Mouse (Mus musculus) Muller cell, postnatal 12 days (primary cell): ENCODE measurements around the gene Naglu.

Experiments
- DNase-seq: peaks from one replicate; pipeline ENCODE4 v3.0.0-alpha.2; 2015; ENCODE audit errors: inconsistent ontology term

The Naglu gene

DNA sequence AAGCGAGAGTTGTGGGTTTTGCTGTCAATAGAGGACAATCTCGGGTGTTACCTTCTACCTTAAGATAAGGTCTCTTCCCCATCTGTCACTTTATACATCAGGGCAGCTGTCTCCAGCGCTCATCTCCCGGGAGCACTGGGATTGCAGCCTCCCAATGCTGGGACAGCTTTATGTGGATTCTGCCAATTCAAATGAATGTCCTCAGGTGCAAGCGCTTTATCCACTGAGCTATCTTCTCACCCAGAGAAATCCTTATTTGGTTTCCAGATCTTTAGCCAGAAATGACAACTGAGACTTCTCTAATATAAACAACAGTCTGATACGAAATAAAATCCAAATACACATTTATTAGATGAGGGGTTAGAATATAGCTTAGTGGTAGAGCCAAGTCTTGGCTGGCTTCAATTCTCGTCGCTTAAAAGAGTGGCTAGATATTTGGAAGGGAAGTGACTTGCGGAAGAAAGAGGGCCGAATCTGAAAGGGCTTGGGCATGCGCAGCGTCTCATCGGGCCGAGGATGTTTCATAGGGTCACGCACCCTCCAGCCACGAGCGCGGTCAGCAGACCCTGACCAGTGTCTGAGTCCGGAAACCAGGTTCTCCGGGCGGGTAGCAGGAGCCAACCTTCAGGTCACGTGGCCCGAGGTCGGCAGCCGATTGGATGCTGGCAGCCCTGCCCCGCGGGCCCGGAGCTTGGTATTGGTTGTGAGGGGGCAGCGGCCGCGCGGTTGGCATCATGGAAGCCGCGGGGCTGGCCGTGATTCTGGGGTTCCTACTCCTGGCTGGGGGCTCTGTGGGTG lies at the start of gene Naglu:
Gene Naglu, plus strand, starts transcription at position 622 of the 798 bp plus-strand sequence.
- DNase-seq = peak; percentile 97

DNA sequence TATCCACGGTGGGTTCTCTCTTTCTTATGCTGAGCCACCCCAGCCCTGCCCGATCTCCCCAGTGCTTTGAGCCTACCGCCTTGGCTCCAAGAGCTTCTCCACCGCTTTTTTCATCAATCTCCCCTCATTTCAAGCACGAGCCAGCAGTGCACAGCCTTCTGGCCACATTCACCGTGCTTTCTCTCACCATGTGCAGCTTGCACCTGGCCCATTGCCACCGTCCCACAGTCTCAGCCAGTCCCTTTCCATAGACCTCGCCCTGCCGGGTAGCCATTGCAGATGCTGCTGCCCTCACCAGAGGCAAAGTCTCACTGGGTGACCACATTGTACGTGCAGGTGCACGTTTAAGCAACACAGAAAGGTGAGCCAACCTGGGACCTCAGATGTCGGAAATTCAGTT lies 46.4 kb upstream of the Naglu start:
- DNase-seq = no peak

DNA sequence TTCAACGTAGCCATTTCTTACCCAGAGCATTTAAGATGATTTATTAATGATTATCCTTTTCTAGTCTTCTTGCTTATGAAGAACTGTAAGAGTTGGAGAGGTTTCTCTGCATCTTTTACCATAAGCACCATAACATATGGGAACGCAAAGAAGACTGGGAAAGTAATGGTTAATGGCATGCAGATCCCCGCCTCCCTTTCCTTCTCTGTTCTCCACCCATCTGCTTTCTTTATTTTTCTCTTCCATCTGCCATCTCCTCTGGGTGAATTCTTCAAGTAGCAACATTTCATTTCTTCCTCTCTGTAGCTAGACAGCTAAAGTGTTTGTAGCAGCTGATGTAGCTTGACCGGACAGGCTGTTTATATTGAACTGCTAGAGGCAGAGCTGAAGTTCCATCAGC lies 45.8 kb upstream of the Naglu start:
- DNase-seq = no peak

DNA sequence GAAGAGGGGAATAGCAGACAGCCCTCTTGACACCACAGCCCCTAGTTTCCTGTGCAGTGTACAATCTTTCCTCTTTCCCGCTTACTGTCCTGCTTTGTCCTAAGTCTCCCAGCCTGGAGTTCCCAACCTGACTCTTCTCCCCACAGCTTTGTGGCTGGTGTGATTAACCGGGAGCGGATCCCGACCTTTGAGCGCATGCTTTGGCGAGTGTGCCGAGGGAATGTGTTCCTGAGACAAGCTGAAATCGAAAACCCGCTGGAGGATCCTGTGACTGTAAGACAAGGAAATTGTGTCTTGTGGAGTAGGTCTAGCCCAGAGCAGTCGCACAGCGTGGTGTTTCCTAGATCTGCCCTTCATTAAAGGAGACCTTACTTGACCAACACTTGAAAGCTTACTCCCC lies 42.7 kb upstream of the Naglu start:
- DNase-seq = no peak

DNA sequence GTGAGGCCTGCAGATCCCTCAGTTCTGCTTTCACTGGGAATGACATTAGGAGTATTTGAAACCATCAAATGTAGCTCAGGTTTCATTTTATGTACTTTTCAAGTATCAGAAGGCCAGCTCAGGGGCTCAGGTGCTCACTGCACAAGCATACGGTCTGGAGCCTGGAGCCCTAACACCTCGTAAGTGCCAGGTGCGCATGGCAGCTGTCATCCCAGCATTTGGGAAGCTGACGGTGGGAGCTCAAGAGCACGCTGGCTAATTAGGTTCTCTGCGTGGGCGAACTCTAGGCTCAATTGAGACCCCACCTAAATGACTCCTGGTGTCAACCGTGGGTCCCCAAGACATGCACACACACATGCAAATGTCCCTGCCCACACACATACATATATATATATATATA lies 40.5 kb upstream of the Naglu start:
- no peak for DNase-seq

DNA sequence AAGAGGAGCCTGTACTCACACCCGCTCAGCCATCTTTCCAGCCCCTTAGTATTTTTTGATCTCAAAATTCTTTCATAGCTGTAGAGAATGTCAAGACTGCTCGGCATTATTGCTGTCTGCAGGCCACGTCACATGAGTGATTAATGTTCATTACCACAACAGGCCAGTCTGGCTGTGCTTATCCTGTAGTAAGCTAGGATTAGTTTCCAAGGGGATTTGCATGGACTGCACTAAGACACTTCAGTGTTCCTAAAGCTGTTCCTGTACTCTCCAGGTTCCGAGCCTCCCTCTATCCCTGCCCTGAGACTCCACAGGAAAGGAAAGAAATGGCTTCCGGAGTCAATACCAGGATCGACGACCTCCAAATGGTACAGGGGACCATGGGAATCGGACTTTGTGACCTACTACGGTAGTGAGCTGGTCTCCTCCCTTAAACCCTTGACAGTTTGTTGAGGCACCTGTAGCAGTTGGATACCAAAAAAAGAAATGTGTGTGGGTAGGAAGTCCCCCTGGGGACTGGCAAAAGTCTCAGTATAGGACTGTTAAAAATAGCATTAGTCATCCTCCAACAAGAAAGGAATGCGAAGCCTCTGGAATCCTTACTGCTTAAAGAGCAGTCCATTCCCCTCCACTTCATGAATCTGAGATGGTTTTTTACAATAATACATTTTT lies 39.5 kb upstream of the Naglu start:
- no peak for DNase-seq

DNA sequence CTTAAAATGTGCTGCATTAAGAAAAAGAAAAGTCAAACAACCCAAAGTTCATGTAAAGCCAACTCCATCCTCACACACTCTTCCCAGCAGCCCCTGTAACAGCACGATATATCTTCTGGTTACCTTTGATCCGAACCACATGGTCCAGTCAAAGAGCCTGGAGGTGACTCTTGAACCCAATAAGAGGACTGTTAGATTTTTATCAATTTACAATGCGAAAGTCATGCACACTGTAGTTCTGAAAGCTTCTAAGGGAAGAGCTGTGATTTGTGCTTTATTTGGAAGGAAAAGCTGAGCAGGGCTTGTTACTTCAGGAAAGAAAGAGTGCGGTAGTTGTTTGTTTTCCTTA lies 39.0 kb upstream of the Naglu start:
- no peak for DNase-seq

DNA sequence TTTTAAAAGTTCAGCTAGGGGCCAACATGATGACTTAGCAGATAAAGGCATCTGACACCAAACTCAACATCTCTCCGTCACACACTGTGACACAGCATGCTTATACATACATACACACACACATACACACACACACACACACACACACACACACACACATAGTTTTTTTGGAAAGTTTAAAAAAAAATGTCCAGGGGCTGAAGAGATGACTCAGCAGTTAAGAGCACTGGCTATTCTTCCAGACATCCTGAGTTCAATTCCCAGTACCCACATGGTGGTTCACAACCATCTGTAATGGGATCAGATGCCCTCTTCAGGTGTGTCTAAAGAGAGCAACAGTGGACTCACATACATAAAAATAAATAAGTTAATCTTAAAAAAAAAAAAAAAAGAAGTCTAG lies 38.3 kb upstream of the Naglu start:
- no peak for DNase-seq

DNA sequence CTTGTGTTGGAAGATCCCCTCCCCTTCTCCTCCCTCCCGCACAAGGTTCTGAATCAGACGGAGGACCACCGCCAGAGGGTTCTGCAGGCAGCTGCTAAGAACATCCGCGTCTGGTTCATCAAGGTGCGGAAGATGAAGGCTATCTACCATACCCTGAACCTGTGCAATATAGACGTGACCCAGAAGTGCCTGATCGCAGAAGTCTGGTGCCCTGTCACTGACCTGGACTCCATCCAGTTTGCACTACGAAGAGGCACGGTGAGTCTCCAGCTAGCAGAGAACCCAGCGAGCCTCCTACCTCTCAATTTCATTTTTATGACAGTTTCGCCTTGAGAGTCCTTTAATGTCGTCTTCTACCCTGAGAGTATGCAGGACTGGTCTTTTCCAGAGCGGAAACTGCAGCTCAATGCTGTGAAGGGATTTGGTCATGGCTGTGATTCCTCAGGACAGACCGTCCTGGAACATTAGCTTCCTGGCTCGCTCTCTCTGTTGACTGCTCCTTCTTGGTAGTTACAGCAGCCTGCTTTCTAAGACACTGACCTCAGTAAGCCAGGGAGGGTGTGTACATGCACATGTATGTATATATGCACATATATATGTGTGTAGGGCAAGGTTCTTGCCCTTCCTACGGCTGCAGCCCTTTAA lies 35.8 kb upstream of the Naglu start:
- DNase-seq = no peak

DNA sequence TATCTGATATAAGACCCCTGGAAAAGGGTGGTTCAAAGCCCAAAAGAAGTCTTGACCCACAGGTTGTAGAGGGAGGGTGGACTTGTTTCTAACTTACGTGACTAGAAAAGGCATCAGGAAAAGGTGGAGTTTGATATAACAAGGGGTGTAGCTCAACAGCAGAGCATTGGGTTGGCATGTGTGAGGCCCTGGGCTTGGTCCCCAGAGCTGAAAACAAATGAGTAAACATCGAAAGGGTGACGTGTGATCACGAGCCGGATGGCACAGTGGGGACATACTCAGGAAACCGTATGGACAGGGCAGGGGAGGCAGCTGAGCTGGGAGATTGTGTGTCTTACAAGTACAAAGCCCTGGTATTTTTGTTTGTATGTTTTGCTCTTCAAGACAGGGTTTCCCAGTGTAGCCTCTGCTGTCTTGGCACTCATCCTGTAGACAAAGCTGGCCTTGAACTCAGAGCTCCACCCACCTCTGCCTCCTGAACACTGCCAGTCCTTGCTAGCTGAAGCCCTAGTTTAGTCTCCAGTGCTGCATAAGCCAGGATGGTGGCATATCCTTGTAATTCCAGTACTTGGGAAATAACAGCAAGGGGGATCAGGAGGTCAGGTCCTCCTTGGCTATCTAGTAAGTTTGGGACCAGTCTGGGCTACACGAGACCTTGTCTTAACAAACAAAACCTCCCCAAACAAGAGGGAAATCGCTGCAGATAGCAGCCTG lies 35.0 kb upstream of the Naglu start:
- DNase-seq = no peak

DNA sequence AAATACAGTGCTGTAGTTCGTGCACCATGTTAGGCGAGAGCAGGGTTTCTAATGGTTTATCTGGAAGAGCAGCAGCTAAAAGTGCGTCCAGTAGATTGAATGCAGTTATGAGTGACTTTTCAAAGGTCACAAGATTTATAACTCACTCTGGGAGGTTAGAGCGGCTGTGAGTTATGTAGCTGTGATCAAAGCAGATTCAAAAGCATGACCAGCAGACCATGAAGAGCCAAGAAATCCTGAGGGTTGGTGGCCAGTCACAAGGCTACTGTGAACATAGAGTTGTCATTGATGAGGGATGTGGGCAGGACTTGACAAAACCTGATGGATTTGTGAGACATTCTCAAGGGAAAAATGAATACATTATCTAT lies 34.5 kb upstream of the Naglu start:
- DNase-seq = no peak

DNA sequence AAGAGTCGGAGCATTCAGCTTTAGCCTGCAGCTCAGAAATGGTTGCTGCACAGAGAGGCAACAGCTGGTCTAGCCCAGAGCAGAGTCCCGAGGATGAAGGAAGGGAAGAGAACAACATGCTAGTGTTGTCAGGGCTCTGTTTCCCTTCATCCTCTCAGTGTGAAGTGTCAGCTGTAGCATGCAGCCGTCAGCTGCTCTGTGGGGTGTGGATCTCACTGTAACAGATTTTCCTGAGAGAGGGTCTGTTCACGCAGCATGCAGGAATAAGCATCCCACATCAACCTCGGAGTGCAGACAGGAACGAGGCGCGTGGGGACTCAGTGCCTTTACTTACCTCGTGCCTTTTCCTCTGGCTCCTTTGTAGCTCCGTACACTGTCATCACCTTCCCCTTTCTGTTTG lies 32.0 kb upstream of the Naglu start:
- no peak for DNase-seq

DNA sequence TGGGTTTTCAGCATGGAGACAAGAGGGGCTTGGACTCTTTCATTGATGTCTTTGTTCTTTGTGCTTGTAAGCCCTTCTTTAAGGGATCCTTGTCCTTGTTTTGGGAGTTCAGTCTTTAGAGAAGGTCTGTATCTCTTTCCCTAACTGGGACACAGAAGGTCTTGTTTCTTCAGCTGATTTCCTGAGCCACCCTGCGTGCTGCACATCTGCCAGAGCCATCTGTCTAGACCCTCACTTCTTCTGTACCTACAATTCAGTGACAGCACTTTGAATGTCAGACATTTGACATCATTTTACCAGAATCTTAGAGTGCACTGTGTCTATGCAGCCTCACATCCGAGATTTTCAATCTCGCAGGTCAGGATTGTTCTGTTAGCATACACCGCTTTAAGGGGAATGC lies 24.0 kb upstream of the Naglu start:
- no peak for DNase-seq

DNA sequence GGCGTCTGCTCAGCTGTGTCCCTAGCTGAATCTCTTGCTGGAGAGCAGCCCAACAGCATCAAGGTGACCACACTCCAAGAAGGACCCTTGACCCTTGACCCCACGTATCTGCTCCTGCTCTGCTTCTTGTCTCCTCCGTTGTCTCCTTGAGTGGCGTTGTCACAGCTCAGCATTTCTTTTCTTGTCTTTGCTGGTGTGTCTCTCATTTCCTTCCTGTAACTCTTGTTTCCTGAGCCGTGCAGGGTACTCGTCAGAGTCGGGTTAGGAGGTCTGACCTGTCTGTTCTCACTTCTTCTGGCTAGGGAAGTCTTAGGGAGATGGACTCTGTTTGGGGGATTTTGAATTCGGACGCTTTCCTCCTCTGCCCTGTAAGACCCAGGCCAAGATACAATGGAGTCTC lies 23.4 kb upstream of the Naglu start:
- no peak for DNase-seq

DNA sequence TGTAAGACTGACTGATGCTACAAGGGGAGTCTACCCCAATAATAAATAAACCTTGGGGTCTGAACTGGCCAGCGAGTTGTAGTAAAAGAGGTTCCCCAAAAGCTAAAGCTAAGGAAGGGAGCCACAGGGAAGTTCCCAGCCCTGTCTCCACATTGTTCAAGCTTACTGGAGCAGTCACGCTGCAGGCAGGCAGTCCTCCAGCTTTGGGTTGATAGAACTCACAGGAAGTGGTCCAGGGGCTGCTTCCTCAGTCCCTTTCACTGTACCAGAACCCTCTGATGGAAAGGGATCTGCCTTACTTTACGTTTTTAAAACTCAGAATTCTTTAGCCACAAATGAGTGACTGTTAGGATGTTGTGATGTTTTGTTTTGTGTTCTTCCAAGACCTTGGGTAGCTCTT lies 22.3 kb upstream of the Naglu start:
- no peak for DNase-seq

DNA sequence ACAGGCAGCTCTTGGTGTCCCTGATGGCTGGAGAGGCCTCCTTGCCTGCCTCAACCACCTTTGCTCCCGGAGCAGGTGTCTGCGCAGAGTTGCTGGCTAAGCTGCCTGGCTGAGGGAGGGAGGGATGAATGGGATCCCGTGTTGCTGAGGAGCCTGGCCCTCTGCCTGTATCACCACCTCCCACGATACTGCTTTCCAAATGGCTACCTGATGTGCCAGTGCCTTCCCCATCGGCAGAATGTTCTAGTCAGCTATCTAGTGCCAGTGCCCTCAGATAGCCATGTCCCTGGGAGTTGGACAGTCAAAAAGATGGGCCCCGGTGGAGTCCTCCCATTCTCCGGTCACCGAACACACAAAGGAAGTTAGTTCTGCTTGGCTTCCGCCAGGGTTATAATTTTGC lies 19.5 kb upstream of the Naglu start:
- no peak for DNase-seq

DNA sequence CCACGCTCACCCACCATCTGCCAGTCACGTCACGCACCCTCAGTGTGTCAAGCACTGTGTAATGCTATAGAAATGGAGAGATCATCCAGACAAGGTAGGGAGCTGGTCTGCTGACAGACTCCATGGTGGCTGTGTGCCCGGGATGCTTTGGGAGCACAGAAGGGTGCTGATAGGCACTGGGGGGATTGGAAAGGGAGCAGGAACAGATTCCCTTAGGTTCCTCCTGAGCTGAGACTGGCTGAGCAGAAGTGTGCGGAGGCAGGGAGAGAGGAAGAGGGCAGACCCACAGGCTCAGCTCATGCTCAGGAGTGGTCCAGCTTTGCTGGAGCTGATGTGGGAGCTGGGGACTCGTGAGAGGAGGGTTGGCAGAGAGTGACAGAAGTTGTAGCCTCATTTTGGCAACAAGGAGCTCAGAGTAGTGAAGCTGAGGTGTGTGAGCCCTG lies 18.7 kb upstream of the Naglu start:
- DNase-seq = no peak

DNA sequence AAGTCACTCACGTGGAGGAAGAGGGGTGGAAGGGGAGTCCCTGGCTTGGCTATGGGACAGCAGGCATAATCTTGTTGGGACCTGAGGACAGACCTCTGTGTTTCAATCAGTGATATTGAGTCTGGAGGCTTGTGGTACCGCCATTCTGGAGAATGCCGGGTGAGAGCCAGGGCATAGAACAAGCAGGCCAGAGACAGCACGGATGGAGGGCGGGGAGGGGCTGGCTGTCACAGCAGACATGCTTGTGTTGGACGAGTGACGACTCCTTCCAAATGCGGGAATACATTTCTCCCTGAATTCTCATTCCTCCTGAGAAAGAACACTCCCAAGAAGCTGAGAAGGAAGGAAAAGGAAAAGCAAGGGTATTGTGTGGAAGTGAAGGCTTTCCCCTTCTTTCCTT lies 18.2 kb upstream of the Naglu start:
- no peak for DNase-seq

DNA sequence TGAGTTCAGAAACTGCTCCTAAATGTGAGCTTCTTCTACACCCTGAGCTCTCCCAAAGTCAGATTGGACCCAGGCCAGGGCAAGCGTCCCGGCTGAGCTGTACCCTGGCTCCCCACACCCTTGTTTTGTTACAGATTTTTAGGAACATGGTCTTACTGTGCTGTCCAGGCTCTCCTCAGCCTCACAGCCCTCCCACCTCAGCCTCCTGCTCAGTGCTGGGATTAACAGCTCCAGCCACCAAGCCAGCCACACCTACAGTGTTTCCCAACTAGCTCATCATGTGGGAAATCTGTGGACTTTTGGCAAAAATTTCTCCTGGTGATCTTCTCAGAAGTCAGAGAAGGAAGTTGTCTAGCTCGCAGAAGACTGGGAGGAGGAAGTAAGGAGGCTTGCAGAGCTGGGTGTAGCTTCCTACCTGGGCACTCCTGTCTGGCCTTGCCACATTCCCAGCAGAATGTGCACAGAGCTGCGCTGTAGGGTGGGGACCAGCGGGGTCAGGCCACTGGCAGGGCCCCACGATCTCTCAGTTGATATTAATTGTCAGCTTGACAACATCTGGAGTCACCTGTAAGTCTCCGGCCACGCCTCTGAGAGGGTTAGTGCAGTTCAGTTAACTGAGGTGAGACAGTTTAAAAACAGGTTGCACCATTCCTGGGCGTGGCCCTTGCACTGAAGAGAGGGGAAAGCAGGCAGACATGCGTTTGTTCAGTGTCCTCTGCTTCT lies 16.9 kb upstream of the Naglu start:
- DNase-seq = no peak

DNA sequence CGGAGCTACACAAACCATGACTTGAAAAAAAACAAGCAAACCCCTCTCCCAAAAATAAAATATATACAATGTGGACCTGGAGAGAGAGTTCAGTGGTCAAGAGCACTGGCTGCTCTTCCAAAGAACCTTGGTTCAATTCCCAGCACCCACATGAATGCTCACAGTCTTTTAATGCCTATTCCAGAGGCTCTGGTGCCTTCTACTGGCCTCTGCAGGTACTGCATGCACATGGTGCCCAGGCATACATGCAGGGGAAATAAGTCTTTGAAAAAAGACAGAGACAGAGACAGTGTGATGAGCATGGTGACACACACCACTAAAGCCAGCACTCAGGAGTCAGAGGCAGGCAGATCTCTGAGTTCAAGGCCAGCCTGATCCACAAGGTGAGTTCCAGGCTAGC lies 15.8 kb upstream of the Naglu start:
- no peak for DNase-seq

DNA sequence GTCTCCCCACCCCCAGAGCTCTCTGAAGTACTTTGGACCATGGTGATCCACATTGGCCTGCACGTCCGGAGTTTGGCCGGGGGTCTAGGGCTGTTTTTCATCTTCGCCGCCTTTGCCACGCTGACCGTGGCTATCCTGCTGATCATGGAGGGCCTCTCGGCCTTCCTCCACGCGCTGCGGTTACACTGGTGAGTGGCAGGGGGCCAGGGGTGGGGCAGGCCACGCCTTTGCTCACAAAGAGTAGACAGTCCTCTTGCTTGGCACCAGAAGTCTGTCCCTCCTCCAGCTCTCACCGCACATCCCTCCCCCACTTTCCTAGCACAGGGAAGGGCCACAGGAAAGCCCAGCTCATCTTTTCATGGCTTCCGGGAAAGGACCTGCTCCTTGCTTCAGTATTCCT lies 14.4 kb upstream of the Naglu start:
- no peak for DNase-seq

DNA sequence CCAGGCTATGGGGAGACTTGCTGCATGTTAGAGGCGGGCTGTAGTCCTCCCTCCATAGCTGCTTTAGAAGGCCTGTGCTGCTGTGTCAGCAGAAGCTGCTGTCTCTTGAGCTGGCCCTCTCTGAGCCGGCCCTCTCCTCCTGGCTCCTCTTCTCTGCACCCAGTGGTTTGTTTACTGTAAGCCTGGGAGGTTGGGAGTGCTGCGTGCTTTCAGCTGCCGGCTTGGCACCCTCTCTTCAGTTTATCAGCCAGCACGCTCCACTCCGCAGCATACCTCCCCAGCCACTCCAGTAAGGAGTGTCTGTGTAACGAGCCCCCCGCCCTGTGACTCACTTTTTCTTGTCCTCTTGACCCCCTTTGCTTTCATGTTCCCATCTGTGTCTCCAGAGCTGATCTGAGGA lies 12.9 kb upstream of the Naglu start:
- DNase-seq = peak; percentile 81
